In the genomic region with DNA sequence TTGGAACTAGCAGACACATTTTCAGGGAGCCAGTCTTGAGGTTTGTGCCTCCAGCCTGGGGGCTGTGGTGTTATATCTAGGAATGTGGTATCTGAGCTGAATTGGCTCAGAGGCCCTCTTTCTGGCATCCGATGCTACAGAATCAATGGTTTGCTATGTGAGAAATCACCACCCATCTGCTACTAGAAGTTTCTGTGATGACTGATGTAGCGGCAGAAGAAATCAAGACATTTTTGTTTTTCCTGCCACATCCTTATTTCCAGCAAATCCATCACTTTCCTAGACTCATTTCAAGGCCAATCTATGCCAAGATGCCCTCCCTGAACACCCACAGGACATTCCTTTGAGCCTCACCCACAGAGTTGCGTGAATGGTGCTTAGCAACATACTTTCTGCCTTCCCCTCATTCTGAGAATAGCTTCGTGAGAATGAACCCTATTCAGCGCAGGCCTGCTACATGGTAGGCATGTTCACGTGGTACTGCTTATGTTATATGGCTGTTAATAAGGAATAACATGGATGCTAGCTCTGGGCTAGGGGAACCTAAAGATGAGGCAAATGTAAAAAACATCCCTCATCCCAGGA, we compare ENCODE assay signal across 23 mouse cellular contexts. TPM values are rescaled to one million over a fixed set of nuclear protein-coding genes. Genes with fewer than 3 reads are reported as not detected.
A peak's percentile ranks its signal among the peaks of the same experiment; 100 is the strongest.
DNase-seq lines count a peak whose midpoint lies in the region; TF ChIP-seq lines count a peak whose summit lies in the region.
"Had no signal": no experiment of that assay in that cellular context is flagged by ENCODE, and none has a peak within 500 bp of the region (broad histone marks: within the 10 kb centered on the region; RNA-seq: fewer than 3 reads in every experiment).

No protein-coding gene starts in this region.

- peak overlapping the region; percentile 85 for H3K27ac ChIP-seq in embryonic fibroblast, embryonic 13.5 days (ENCODE audit: insufficient read depth, low read length)
- no peak overlapping the region for H3K27ac ChIP-seq in cerebellum, adult 2 months (ENCODE audit: insufficient read depth, low read length)
- H3K27ac ChIP-seq: forebrain, embryonic 13.5 days; hindbrain, embryonic 15.5 days; intestine, embryonic 15.5 days; liver, embryonic 13.5 days; midbrain, embryonic 12.5 days; stomach, postnatal 0 days had no signal

- H3K4me3 ChIP-seq in embryonic fibroblast, embryonic 13.5 days (ENCODE audit: insufficient read depth, low read length), result no peak overlapping the region
- H3K4me3 ChIP-seq in cerebellum, adult 2 months (replicated peaks; ENCODE audit: insufficient read depth, low read depth, low read length), result no peak overlapping the region
- H3K4me3 ChIP-seq: forebrain, embryonic 13.5 days; hindbrain, embryonic 15.5 days; intestine, embryonic 15.5 days; liver, embryonic 13.5 days; midbrain, embryonic 12.5 days had no signal

- no peak for TF ChIP-seq CTCF in embryonic fibroblast, embryonic 13.5 days (IDR thresholded peaks at IDR 0.05; ENCODE audit: borderline replicate concordance, insufficient read depth, low read length)
- no peak for TF ChIP-seq CTCF in cerebellum, adult 2 months (IDR thresholded peaks at IDR 0.05; ENCODE audit: borderline replicate concordance, insufficient read depth, low read depth, low read length)

- H3K27me3 ChIP-seq in cerebellum, adult 2 months (ENCODE audit: control insufficient read depth, insufficient read depth, low read length), result no peaks in the 10 kb centered on the region
- H3K27me3 ChIP-seq: forebrain, embryonic 13.5 days; hindbrain, embryonic 15.5 days; intestine, embryonic 15.5 days; liver, embryonic 13.5 days; midbrain, embryonic 12.5 days had no signal

- WGBS in cerebellum, adult 2 months, result 51% methylated on average over 6 of the region's 6 CpGs

- peak; percentile 13 for DNase-seq in right cerebral cortex, adult 18-20 months
- no peak for DNase-seq in right cerebral cortex, postnatal 4 days
- peak; percentile 4 to 76 for DNase-seq in left cerebral cortex, postnatal 25 days (ENCODE audit: low spot score in 2 of 2)
- no peak for DNase-seq in cerebellum, adult 2 months
- no peak for DNase-seq in adrenal gland, postnatal 36 days
- no peak for DNase-seq in adipocyte (ENCODE audit: low spot score)
- DNase-seq: adrenal gland, postnatal 25 days; cerebellum, adult 11 months; cerebellum, postnatal 14 days; gastrocnemius, postnatal 25 days; kidney, adult 8-10 months; kidney, postnatal 10 days; liver, embryonic 13.5 days; lung, embryonic 14.5 days; thymus, postnatal 14 days had no signal

- intact Hi-C loops in left cerebral cortex, postnatal 25 days (cut with DNase I), result no loop called here

- no peak for TF ChIP-seq POLR2A in embryonic fibroblast, embryonic 13.5 days (IDR thresholded peaks at IDR 0.05; ENCODE audit: low read depth, low read length)
- TF ChIP-seq POLR2A in cerebellum, adult 2 months (IDR thresholded peaks at IDR 0.05; ENCODE audit: borderline replicate concordance, insufficient read depth, low read length), result no peak

- peaks cover 7% of the 10 kb centered on the region for H3K4me1 ChIP-seq in embryonic fibroblast, embryonic 13.5 days (ENCODE audit: control insufficient read depth, insufficient read depth, low read length)
- no peaks in the 10 kb centered on the region for H3K4me1 ChIP-seq in cerebellum, adult 2 months (ENCODE audit: control insufficient read depth, insufficient read depth, low read length)
- H3K4me1 ChIP-seq: forebrain, embryonic 13.5 days; hindbrain, embryonic 15.5 days; intestine, embryonic 15.5 days; liver, embryonic 13.5 days; midbrain, embryonic 12.5 days had no signal

RNA-seq across cellular contexts. Expression of a gene that starts 33.5 kb away (rescaled TPM):
- polyA plus RNA-seq in embryonic fibroblast, embryonic 13.5 days (2011; ENCODE audit: insufficient read length, low read depth, missing spikeins), result 0.65 and 2.3 TPM in 2 replicates
- under 1 TPM; 0.16 to 0.37 TPM for total RNA-seq in left cerebral cortex, postnatal 25 days (2021)
- 0.11 and 0.24 TPM in 2 replicates for polyA plus RNA-seq in cerebellum, adult 2 months (2012; rRNA removed)
- under 1 TPM; 0.13 to 0.20 TPM for total RNA-seq in adrenal gland, postnatal 36 days (2021)
- total RNA-seq: gastrocnemius, postnatal 25 days; heart, adult 8-10 months had no signal
- polyA plus RNA-seq: embryonic facial prominence, embryonic 11.5 days; lung, embryonic 14.5 days; midbrain, embryonic 12.5 days had no signal

Comparison
In these comparisons a context has a peak if more than half of its experiments do, and no peak if none do; other contexts are left out.
1. DNase-seq: peak in right cerebral cortex, adult 18-20 months (single experiment) and left cerebral cortex, postnatal 25 days (2 of 2); none in right cerebral cortex, postnatal 4 days (single experiment), cerebellum, adult 2 months (0 of 2), adrenal gland, postnatal 36 days (0 of 2) and adipocyte (single experiment).